Mouse (Mus musculus) neural tube, embryonic 11.5 days (tissue): Measurements from ENCODE around the gene Plekha5. TPM values are rescaled to one million over a fixed set of nuclear protein-coding genes. Genes with fewer than 3 reads are reported as not detected.
"Not testable (repeated sequence)": the region's sequence is repeated elsewhere in the genome, so short reads cannot be mapped to it uniquely, and the experiment has no call there.

Experiments
- ATAC-seq: fragments of 200-750 bp; cut with Nextera tagmentation; 2 replicates; pipeline ENCODE4 v1.8.0; 2017; ENCODE audit warnings: moderate number of reproducible peaks, mild to moderate bottlenecking, moderate TSS enrichment, moderate library complexity; ENCODE audit not compliant: insufficient read depth, low FRiP score, low TSS enrichment
- DNase-seq: peaks from one replicate; pipeline ENCODE4 v3.0.0-alpha.2; 2015; ENCODE audit warnings: low spot score
- H3K27ac ChIP-seq: fragments of 300-500 bp; sonication (generic); 2 replicates; pipeline ENCODE4 v1.5.1; 2014; ENCODE audit warnings: low read depth, mild to moderate bottlenecking, low read length
- H3K27me3 ChIP-seq: fragments of 300-500 bp; sonication (generic); 2 replicates; pipeline ENCODE4 v1.6.1; 2014; ENCODE audit warnings: mild to moderate bottlenecking, low read length, mixed read lengths; ENCODE audit not compliant: control insufficient read depth, insufficient read depth
- H3K36me3 ChIP-seq: fragments of 300-500 bp; sonication (generic); 2 replicates; pipeline ENCODE4 v1.6.1; 2014; ENCODE audit warnings: mild to moderate bottlenecking, low read length, moderate library complexity, mixed read lengths; ENCODE audit not compliant: control insufficient read depth, insufficient read depth
- H3K4me1 ChIP-seq: fragments of 300-500 bp; sonication (generic); 2 replicates; pipeline ENCODE4 v1.6.1; 2014; ENCODE audit warnings: low read length, mixed read lengths; ENCODE audit not compliant: control insufficient read depth, insufficient read depth
- H3K4me2 ChIP-seq: fragments of 300-500 bp; sonication (generic); 2 replicates; pipeline ENCODE4 v1.6.1; 2014; ENCODE audit warnings: low read depth, mild to moderate bottlenecking, moderate library complexity
- H3K4me3 ChIP-seq: fragments of 300-500 bp; sonication (generic); 2 replicates; pipeline ENCODE4 v1.5.1; 2014; ENCODE audit warnings: low read depth, low read length
- H3K9ac ChIP-seq: fragments of 300-500 bp; sonication (generic); 2 replicates; pipeline ENCODE4 v1.6.1; 2014; ENCODE audit warnings: mild to moderate bottlenecking, low read length
- H3K9me3 ChIP-seq: fragments of 300-500 bp; sonication (generic); 2 replicates; pipeline ENCODE4 v1.6.1; 2016; ENCODE audit warnings: low read length; ENCODE audit not compliant: control insufficient read depth
- WGBS: fragments of 180-500 bp; shearing (Covaris S2); extraction: QIAGEN DNeasy Blood & Tissue Kit; methylation state at CpG from one replicate; pipeline ENCODE4 v1.1.7; 2014; 5-methylcytosine and 5-hydroxymethylcytosine counted together
- polyA plus RNA-seq: library from polyadenylated mRNA; unstranded; fragments of >200 nt; fragmentation: Nextera tagmentation; extraction: Ambion mirVana; gene quantifications from 2 replicates; pipeline ENCODE4 v1.2.1, GENCODE M21; 2014

Gene Plekha5
- polyA plus RNA-seq, 1 experiment from 2014 or later, result 49.0 TPM

DNA sequence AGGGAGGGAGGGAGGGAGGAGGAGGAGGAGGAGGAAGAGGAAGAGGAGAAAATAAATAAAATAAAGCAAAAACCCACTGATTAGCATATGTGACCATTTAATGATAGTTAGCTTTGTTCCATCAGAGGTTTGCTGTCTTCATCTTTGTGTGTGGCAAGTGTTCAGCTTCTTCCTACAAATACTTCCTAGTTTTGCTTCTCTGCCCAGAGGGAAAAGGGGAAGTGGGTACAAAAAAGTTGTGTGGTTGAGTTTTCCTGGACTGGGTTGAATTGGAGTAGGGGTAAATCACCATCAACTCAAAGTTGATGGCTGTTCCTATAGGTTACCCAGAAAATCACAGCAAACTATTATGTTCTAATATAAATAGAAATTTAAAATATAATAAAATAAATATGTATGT, 65.7 kb downstream of the Plekha5 start:
- Histone ChIP-seq H3K4me3 (no peak overlapping the region), H3K4me1 (no peaks in the 10 kb centered on the region), H3K9me3 (no peaks in the 10 kb centered on the region), H3K27ac (no peak overlapping the region), H3K9ac (no peak overlapping the region), H3K4me2 (no peak overlapping the region), H3K36me3 (no peaks in the 10 kb centered on the region), H3K27me3 (no peaks in the 10 kb centered on the region)
- DNase-seq (no peak), ATAC-seq (no peak)

DNA sequence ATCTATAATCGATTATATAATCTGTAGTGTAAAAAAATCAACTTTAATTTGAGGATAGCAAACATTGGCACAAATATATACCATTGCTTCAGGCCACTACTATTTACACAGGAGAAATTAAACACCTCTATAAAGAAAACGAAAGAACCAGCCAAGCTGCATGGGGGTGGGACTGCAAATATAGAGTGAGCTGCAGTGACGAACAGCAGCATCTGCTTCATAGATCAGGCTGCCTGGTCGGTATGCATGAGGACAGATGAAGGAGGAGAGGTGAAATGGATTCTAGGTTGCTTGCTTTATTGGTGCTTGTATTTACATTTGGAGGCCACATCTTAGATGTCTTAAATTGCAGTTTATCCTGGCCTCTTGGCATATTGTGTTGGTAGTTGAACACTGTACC, 66.4 kb downstream of the Plekha5 start:
- 71% methylated on average over 4 of the region's 4 CpGs for WGBS
- Histone ChIP-seq H3K4me1 (no peaks in the 10 kb centered on the region), H3K4me3 (no peak overlapping the region), H3K27ac (no peak overlapping the region), H3K4me2 (no peak overlapping the region), H3K27me3 (no peaks in the 10 kb centered on the region), H3K9ac (no peak overlapping the region), H3K9me3 (no peaks in the 10 kb centered on the region), H3K36me3 (no peaks in the 10 kb centered on the region)
- no peak for DNase-seq
- ATAC-seq, result no peak

DNA sequence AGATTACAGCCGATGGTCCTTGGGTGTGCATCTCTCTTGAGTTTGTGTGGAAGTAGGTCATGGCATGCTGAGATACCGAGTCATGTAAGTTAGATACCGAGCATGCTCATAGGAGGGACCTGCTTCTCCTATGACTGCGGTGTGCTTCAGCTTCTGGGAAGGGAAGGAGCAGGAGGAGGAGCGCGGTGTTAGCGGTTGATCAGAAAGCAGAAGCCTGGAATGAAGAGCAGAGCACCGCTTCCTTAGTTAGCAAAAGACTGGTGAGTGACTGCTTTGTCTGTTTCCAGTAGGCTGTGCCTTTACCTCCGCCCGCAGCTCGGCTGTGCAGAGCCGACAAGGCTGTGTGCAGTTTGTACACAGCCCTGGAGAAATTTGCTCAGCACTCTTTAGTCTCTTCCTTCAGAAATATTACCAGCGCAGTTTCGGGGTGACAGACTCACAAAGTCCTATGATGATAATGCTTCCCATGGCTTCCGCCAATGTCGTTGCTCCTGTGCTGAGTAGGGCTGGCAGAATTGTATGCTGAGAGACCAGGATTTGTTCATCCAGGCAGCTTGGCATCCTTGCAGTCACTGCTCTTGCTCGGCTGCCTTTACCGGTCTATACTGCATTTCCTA, 67.2 kb downstream of the Plekha5 start:
- Histone ChIP-seq H3K4me2 (no peak overlapping the region), H3K4me3 (no peak overlapping the region), H3K9me3 (no peaks in the 10 kb centered on the region), H3K27me3 (no peaks in the 10 kb centered on the region), H3K27ac (no peak overlapping the region), H3K9ac (no peak overlapping the region), H3K4me1 (no peaks in the 10 kb centered on the region), H3K36me3 (no peaks in the 10 kb centered on the region)
- DNase-seq, result no peak
- 89% methylated on average over 18 of the region's 18 CpGs for WGBS
- no peak for ATAC-seq

DNA sequence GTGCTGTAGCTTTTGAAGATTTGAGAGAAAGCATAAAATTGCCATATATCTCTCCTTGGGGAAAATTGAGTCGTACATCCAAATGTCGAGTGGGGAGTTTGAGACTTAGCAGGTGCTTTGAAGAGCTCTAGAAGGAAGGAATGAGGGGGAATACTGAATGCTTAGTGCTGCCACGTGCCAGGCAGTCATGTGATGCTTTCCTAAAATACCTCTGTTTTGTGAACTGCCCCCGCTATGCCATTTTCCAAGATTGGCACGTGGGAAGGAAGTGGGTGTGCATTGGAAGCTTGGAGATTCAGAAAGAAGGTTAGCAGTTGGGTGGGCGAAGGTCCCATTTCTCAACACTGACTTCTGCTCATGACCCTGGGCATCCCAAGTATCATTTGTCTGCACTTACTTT, 68.2 kb downstream of the Plekha5 start:
- Histone ChIP-seq H3K9me3 (no peaks in the 10 kb centered on the region), H3K4me2 (no peak overlapping the region), H3K9ac (no peak overlapping the region), H3K4me1 (no peaks in the 10 kb centered on the region), H3K27me3 (no peaks in the 10 kb centered on the region), H3K36me3 (no peaks in the 10 kb centered on the region), H3K4me3 (no peak overlapping the region), H3K27ac (no peak overlapping the region)
- ATAC-seq (no peak), DNase-seq (no peak)
- WGBS, result 85% methylated on average over 6 of the region's 6 CpGs

DNA sequence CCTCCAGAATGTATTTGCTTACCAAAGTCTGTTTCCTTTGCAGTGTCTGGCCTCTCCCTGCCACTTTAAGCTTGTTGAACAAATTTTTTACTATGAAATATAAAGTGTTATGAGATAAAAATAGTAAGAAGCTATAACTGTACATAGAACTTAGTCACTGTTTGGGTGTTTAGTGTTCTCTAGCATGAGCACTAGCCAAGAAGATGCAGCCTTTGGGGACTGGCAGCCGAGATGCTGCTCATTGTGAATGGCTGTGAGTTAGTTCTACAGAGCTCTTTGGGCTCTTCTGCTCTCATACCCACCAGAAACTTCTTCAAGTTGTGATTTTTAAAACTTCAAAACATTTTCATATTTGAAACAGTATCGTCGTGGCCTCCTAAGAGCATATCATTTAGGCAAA, 74.2 kb downstream of the Plekha5 start:
- DNase-seq, result no peak
- no peak overlapping the region for H3K4me2 ChIP-seq
- 91% methylated on average over 3 of the region's 3 CpGs for WGBS
- no peak overlapping the region for H3K4me3 ChIP-seq
- no peaks in the 10 kb centered on the region for H3K4me1 ChIP-seq
- H3K9me3 ChIP-seq, result no peaks in the 10 kb centered on the region
- ATAC-seq, result no peak
- H3K9ac ChIP-seq, result no peak overlapping the region
- H3K36me3 ChIP-seq, result peaks cover 2% of the 10 kb centered on the region; the same call in 1 of the 2 replicates
- H3K27ac ChIP-seq, result no peak overlapping the region
- no peaks in the 10 kb centered on the region for H3K27me3 ChIP-seq

DNA sequence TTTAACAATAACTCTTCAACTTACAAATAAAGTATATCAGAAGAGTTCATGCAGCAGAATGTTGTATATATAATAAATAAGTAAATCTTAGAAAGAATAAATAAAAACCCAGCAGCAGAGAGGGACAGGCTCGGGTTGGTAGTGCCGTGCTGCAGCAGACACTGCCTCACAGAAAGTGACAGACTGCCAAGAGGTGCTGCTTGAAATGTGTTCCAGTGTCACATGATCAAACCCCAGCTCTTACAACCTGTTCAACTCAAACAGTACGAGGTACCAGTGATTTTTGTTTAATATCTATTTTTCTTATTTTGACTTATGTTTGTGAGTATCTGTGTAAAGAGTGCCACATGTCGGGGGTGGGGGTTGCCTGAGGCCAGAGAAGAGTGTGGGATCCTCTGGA, 75.1 kb downstream of the Plekha5 start:
- DNase-seq, result no peak
- H3K4me3 ChIP-seq, result no peak overlapping the region
- H3K9ac ChIP-seq, result no peak overlapping the region
- 90% methylated on average over 4 of the region's 4 CpGs for WGBS
- no peak overlapping the region for H3K4me2 ChIP-seq
- no peak for ATAC-seq
- H3K9me3 ChIP-seq, result no peaks in the 10 kb centered on the region
- no peak overlapping the region for H3K27ac ChIP-seq
- no peaks in the 10 kb centered on the region for H3K4me1 ChIP-seq
- H3K27me3 ChIP-seq, result no peaks in the 10 kb centered on the region
- H3K36me3 ChIP-seq, result peaks cover 2% of the 10 kb centered on the region; the same call in 1 of the 2 replicates

DNA sequence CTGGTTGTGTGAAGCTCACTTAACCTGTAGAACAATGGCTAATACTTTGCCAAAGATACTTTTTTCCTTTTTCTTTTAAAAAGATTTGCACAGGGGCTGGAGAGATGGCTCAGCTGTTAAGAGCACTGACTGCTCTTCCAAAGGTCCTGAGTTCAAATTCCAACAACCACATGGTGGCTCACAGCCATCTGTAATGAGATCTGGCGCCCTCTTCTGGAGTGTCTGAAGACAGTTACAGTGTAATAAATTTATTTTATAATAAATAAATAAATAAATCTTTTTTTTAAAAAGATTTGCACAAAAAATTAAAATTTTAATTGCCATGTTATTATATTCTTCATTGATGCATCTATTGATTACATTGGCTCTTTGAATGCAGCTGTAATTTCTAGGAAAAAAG, 77.0 kb downstream of the Plekha5 start:
- not testable (repeated sequence) for H3K36me3 ChIP-seq, DNase-seq, H3K4me3 ChIP-seq, H3K9ac ChIP-seq, H3K27ac ChIP-seq, ATAC-seq, H3K4me1 ChIP-seq, H3K4me2 ChIP-seq, H3K9me3 ChIP-seq, H3K27me3 ChIP-seq
- 74% methylated on average over 1 of the region's 1 CpGs for WGBS

DNA sequence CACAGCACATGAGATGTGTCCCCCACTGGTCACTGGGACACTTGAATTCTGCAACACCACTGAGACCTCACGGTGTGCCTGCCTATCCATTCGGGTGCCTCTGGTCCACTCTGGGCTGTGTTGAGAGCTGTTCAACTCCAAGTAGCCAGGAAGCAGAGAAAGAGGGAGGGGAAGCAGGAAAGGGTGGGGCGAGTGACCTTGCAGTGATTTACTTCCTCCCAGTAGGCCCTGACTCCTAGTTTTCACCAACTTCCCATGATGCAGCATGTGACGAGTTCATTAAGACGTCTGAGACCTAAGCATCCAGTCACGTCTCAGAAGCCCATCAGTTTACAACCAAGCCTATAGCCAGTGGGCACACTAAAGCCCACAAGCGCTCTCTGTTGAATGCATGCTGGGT, 78.0 kb downstream of the Plekha5 start:
- no peaks in the 10 kb centered on the region for H3K9me3 ChIP-seq
- H3K4me1 ChIP-seq, result no peaks in the 10 kb centered on the region
- H3K9ac ChIP-seq, result no peak overlapping the region
- H3K4me3 ChIP-seq, result no peak overlapping the region
- H3K4me2 ChIP-seq, result no peak overlapping the region
- ATAC-seq (no peak), DNase-seq (no peak)
- H3K27me3 ChIP-seq, result no peaks in the 10 kb centered on the region
- 87% methylated on average over 7 of the region's 7 CpGs for WGBS
- no peak overlapping the region for H3K27ac ChIP-seq
- peaks cover 2% of the 10 kb centered on the region; the same call in 1 of the 2 replicates for H3K36me3 ChIP-seq

DNA sequence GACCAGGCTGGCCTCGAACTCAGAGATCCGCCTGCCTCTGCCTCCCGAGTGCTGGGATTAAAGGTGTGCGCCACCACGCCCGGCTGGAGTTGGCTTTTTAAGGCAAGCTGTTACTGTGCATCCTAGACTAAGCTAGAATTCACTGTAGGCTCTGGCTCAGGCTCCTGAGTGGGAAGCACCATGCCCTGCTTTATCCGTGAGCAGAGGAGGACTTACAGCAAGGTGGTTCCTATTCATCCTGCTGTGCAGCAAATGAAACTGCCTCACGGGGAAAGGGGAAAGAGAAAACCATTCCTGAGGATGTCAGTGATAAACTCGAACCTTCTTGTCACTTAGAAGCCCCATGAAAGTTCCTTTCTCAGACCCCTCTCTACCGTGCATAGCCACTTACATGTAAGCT, 80.9 kb downstream of the Plekha5 start:
- WGBS, result 85% methylated on average over 7 of the region's 10 CpGs
- no peak overlapping the region for H3K27ac ChIP-seq
- H3K27me3 ChIP-seq, result no peaks in the 10 kb centered on the region
- H3K9ac ChIP-seq, result no peak overlapping the region
- no peaks in the 10 kb centered on the region for H3K4me1 ChIP-seq
- ATAC-seq (no peak), DNase-seq (no peak)
- H3K36me3 ChIP-seq, result peaks cover 2% of the 10 kb centered on the region; the same call in 1 of the 2 replicates
- H3K4me2 ChIP-seq, result no peak overlapping the region
- no peaks in the 10 kb centered on the region for H3K9me3 ChIP-seq
- H3K4me3 ChIP-seq, result no peak overlapping the region
